ENCODE assay signal across 7 mouse cellular contexts in genomic region chr11:115814605-115815450, GRCm38 (mm10). TPM values are rescaled to one million over a fixed set of nuclear protein-coding genes. Genes with fewer than 3 reads are reported as not detected.
DNase-seq lines count a peak whose midpoint lies in the region; ATAC-seq lines count a peak whose summit lies in the region.

Gene Tsen54, plus strand, starts transcription at chr11:115814724.

- peaks cover 2% of the 10 kb centered on the region for H3K36me3 ChIP-seq in intestine, embryonic 15.5 days
- no peaks in the 10 kb centered on the region for H3K36me3 ChIP-seq in midbrain, embryonic 11.5 days (ENCODE audit: control insufficient read depth, insufficient read depth, low read length)

- no peaks in the 10 kb centered on the region for H3K27me3 ChIP-seq in intestine, embryonic 15.5 days (replicated peaks)
- H3K27me3 ChIP-seq in midbrain, embryonic 11.5 days (ENCODE audit: control insufficient read depth, insufficient read depth, low read length), result no peaks in the 10 kb centered on the region

- no peaks in the 10 kb centered on the region for H3K9me3 ChIP-seq in intestine, embryonic 15.5 days
- no peaks in the 10 kb centered on the region for H3K9me3 ChIP-seq in midbrain, embryonic 11.5 days (ENCODE audit: control insufficient read depth, low read length)

- DNase-seq in adrenal gland, adult (ENCODE audit: inconsistent age in 2 of 2, low spot score in 1 of 2), result peak; percentile 89 to 95
- DNase-seq in embryo, embryonic 10 days (ENCODE audit: low spot score), result peak; percentile 78
- peak; percentile 80 to 87 for DNase-seq in gastrocnemius, postnatal 36 days
- peak; percentile 88 for DNase-seq in left cerebral cortex, postnatal 4 days
- peak; percentile 100 for DNase-seq in midbrain, embryonic 11.5 days (ENCODE audit: low spot score, missing footprints)
- DNase-seq in right cerebral cortex, postnatal 4 days, result peak; percentile 89

- under 1% methylated on average over 77 of the region's 84 CpGs for WGBS in intestine, embryonic 15.5 days
- WGBS in midbrain, embryonic 11.5 days, result under 1% methylated on average over 84 of the region's 84 CpGs

- intact Hi-C loops in gastrocnemius, postnatal 36 days (cut with DNase I), result loop anchor here (1.0 to 5.0 kb wide), 3 partner anchors 38 to 168 kb away; no protein-coding TSS in a partner anchor
- intact Hi-C loops in left cerebral cortex, postnatal 4 days (cut with DNase I), result loop anchor here (2.0 to 5.0 kb wide), 3 partner anchors 48 to 163 kb away; partner anchors contain the start of gene Tmem94

- H3K27ac ChIP-seq in intestine, embryonic 15.5 days, result peak within 1 kb of the TSS; percentile 83
- peak within 1 kb of the TSS; percentile 59 for H3K27ac ChIP-seq in midbrain, embryonic 11.5 days (ENCODE audit: low read depth, low read length)

- peak within 1 kb of the TSS; percentile 72 for H3K4me3 ChIP-seq in intestine, embryonic 15.5 days (replicated peaks)
- H3K4me3 ChIP-seq in midbrain, embryonic 11.5 days (ENCODE audit: low read depth, low read length), result peak within 1 kb of the TSS; percentile 90

- peak; percentile 70 for ATAC-seq in intestine, embryonic 15.5 days
- peak; percentile 54 for ATAC-seq in midbrain, embryonic 11.5 days (ENCODE audit: low FRiP score)

- H3K4me1 ChIP-seq in intestine, embryonic 15.5 days (replicated peaks), result peaks cover 38% of the 10 kb centered on the region
- peaks cover 29% of the 10 kb centered on the region for H3K4me1 ChIP-seq in midbrain, embryonic 11.5 days (ENCODE audit: control insufficient read depth, insufficient read depth, low read length)

- peak within 1 kb of the TSS; percentile 70 for H3K9ac ChIP-seq in intestine, embryonic 15.5 days
- peak within 1 kb of the TSS; percentile 80 for H3K9ac ChIP-seq in midbrain, embryonic 11.5 days (ENCODE audit: low read length)

- H3K4me2 ChIP-seq in intestine, embryonic 15.5 days (replicated peaks), result peak within 1 kb of the TSS; percentile 86
- peak within 1 kb of the TSS; percentile 89 for H3K4me2 ChIP-seq in midbrain, embryonic 11.5 days

RNA-seq across cellular contexts. Expression of gene Tsen54, which starts in this region (rescaled TPM):
- 1 to 10 TPM; 4.6 to 6.0 TPM for total RNA-seq in gastrocnemius, postnatal 36 days (2021)
- polyA plus RNA-seq in intestine, embryonic 15.5 days (2015; fragmentation: Nextera tagmentation; extraction: Ambion mirVana), result 31.3 and 34.9 TPM in 2 replicates
- 10 to 100 TPM; 15.1 to 19.1 TPM for total RNA-seq in left cerebral cortex, postnatal 4 days (2021)
- polyA plus RNA-seq in midbrain, embryonic 11.5 days (2014; fragmentation: Nextera tagmentation; extraction: Ambion mirVana), result 20.8 and 21.7 TPM in 2 replicates

Comparison
In these comparisons a context has a peak if more than half of its experiments do, and no peak if none do; other contexts are left out.
1. Peak in every context shown above with its lines: DNase-seq, ATAC-seq, H3K4me3 ChIP-seq and H3K27ac ChIP-seq.